Mouse (Mus musculus): ENCODE data around the gene Frat1. TPM values are rescaled to one million over a fixed set of nuclear protein-coding genes. Genes with fewer than 3 reads are reported as not detected.

Frat1 gene
- polyA plus RNA-seq, 1 experiment from 2014 or later = 8.2 TPM

GRCm38 (mm10) chr19:41836719-41837118 lies 6.9 kb downstream of the Frat1 start:
- H3K36me3 ChIP-seq (ENCODE audit: control insufficient read depth, insufficient read depth, low read length) = no peaks in the 10 kb centered on the region
- H3K4me3 ChIP-seq (ENCODE audit: low read length) = no peak overlapping the region
- no peak overlapping the region for H3K4me2 ChIP-seq (ENCODE audit: low read depth, low read length)
- H3K9ac ChIP-seq (ENCODE audit: low read length) = no peak overlapping the region
- H3K9me3 ChIP-seq (ENCODE audit: control insufficient read depth, low read length) = no peaks in the 10 kb centered on the region
- H3K27me3 ChIP-seq (ENCODE audit: control insufficient read depth, insufficient read depth, low read depth, low read length) = peaks cover 19% of the 10 kb centered on the region
- H3K4me1 ChIP-seq (replicated peaks; ENCODE audit: control insufficient read depth, insufficient read depth, low read length) = peaks cover 10% of the 10 kb centered on the region
- ATAC-seq (ENCODE audit: low read depth) = no peak
- H3K27ac ChIP-seq (ENCODE audit: low read length) = no peak overlapping the region
- WGBS = 60% methylated on average over 3 of the region's 3 CpGs

GRCm38 (mm10) chr19:41837194-41837916 lies 7.6 kb downstream of the Frat1 start:
- H3K4me2 ChIP-seq (ENCODE audit: low read depth, low read length) = no peak overlapping the region
- peaks cover 5% of the 10 kb centered on the region; the same call in 1 of the 2 replicates for H3K4me1 ChIP-seq (replicated peaks; ENCODE audit: control insufficient read depth, insufficient read depth, low read length)
- no peak overlapping the region for H3K9ac ChIP-seq (ENCODE audit: low read length)
- H3K27me3 ChIP-seq (ENCODE audit: control insufficient read depth, insufficient read depth, low read depth, low read length) = peaks cover 13% of the 10 kb centered on the region
- H3K4me3 ChIP-seq (ENCODE audit: low read length) = no peak overlapping the region
- WGBS = 40% methylated on average over 9 of the region's 9 CpGs
- no peaks in the 10 kb centered on the region for H3K36me3 ChIP-seq (ENCODE audit: control insufficient read depth, insufficient read depth, low read length)
- no peak overlapping the region for H3K27ac ChIP-seq (ENCODE audit: low read length)
- ATAC-seq (ENCODE audit: low read depth) = no peak
- H3K9me3 ChIP-seq (ENCODE audit: control insufficient read depth, low read length) = no peaks in the 10 kb centered on the region

- Histone ChIP-seq H3K4me3 (ENCODE audit: low read length) (no peak overlapping the region), H3K9ac (ENCODE audit: low read length) (no peak overlapping the region), H3K27me3 (ENCODE audit: control insufficient read depth, insufficient read depth, low read depth, low read length) (peaks cover 8% of the 10 kb centered on the region), H3K36me3 (ENCODE audit: control insufficient read depth, insufficient read depth, low read length) (no peaks in the 10 kb centered on the region), H3K27ac (ENCODE audit: low read length) (no peak overlapping the region), H3K9me3 (ENCODE audit: control insufficient read depth, low read length) (no peaks in the 10 kb centered on the region), H3K4me1 (replicated peaks; ENCODE audit: control insufficient read depth, insufficient read depth, low read length) (peaks cover 5% of the 10 kb centered on the region; the same call in 1 of the 2 replicates), H3K4me2 (ENCODE audit: low read depth, low read length) (no peak overlapping the region)
- WGBS = 34% methylated on average over 4 of the region's 4 CpGs
- ATAC-seq (ENCODE audit: low read depth) = peak; percentile 68; the same call in 1 of the 2 replicates
Observed at GRCm38 (mm10) chr19:41837917-41838261, 8.1 kb downstream of the Frat1 start.

GRCm38 (mm10) chr19:41838808-41839207 lies 9.0 kb downstream of the Frat1 start:
- Histone ChIP-seq H3K4me3 (ENCODE audit: low read length) (no peak overlapping the region), H3K9ac (ENCODE audit: low read length) (no peak overlapping the region), H3K27me3 (ENCODE audit: control insufficient read depth, insufficient read depth, low read depth, low read length) (peaks cover 4% of the 10 kb centered on the region; the same call in 1 of the 2 replicates), H3K27ac (ENCODE audit: low read length) (no peak overlapping the region), H3K4me2 (ENCODE audit: low read depth, low read length) (no peak overlapping the region), H3K36me3 (ENCODE audit: control insufficient read depth, insufficient read depth, low read length) (no peaks in the 10 kb centered on the region), H3K9me3 (ENCODE audit: control insufficient read depth, low read length) (no peaks in the 10 kb centered on the region), H3K4me1 (replicated peaks; ENCODE audit: control insufficient read depth, insufficient read depth, low read length) (peaks cover 5% of the 10 kb centered on the region; the same call in 1 of the 2 replicates)
- no peak for ATAC-seq (ENCODE audit: low read depth)
- WGBS = 25% methylated on average over 6 of the region's 6 CpGs

- H3K4me2 ChIP-seq (ENCODE audit: low read depth, low read length) = no peak overlapping the region
- peaks cover 4% of the 10 kb centered on the region; the same call in 1 of the 2 replicates for H3K27me3 ChIP-seq (ENCODE audit: control insufficient read depth, insufficient read depth, low read depth, low read length)
- 90% methylated on average over 3 of the region's 3 CpGs for WGBS
- H3K27ac ChIP-seq (ENCODE audit: low read length) = no peak overlapping the region
- ATAC-seq (ENCODE audit: low read depth) = no peak
- H3K36me3 ChIP-seq (ENCODE audit: control insufficient read depth, insufficient read depth, low read length) = no peaks in the 10 kb centered on the region
- no peaks in the 10 kb centered on the region for H3K9me3 ChIP-seq (ENCODE audit: control insufficient read depth, low read length)
- H3K4me3 ChIP-seq (ENCODE audit: low read length) = no peak overlapping the region
- H3K4me1 ChIP-seq (replicated peaks; ENCODE audit: control insufficient read depth, insufficient read depth, low read length) = peaks cover 5% of the 10 kb centered on the region; the same call in 1 of the 2 replicates
- H3K9ac ChIP-seq (ENCODE audit: low read length) = no peak overlapping the region
Observed at GRCm38 (mm10) chr19:41839685-41840084, 9.9 kb downstream of the Frat1 start.

GRCm38 (mm10) chr19:41841105-41841750 lies 11.5 kb downstream of the Frat1 start:
- Histone ChIP-seq H3K27me3 (ENCODE audit: control insufficient read depth, insufficient read depth, low read depth, low read length) (peaks cover 4% of the 10 kb centered on the region), H3K4me3 (ENCODE audit: low read length) (no peak overlapping the region), H3K36me3 (ENCODE audit: control insufficient read depth, insufficient read depth, low read length) (no peaks in the 10 kb centered on the region), H3K27ac (ENCODE audit: low read length) (no peak overlapping the region), H3K4me2 (ENCODE audit: low read depth, low read length) (no peak overlapping the region), H3K9me3 (ENCODE audit: control insufficient read depth, low read length) (no peaks in the 10 kb centered on the region), H3K9ac (ENCODE audit: low read length) (no peak overlapping the region), H3K4me1 (replicated peaks; ENCODE audit: control insufficient read depth, insufficient read depth, low read length) (peaks cover under 1% of the 10 kb centered on the region)
- 65% methylated on average over 7 of the region's 7 CpGs for WGBS
- ATAC-seq (ENCODE audit: low read depth) = no peak

- H3K36me3 ChIP-seq (ENCODE audit: control insufficient read depth, insufficient read depth, low read length) = no peaks in the 10 kb centered on the region
- H3K4me3 ChIP-seq (ENCODE audit: low read length) = no peak overlapping the region
- WGBS = 74% methylated on average over 4 of the region's 4 CpGs
- H3K27ac ChIP-seq (ENCODE audit: low read length) = no peak overlapping the region
- ATAC-seq (ENCODE audit: low read depth) = no peak
- no peaks in the 10 kb centered on the region for H3K9me3 ChIP-seq (ENCODE audit: control insufficient read depth, low read length)
- peaks cover 7% of the 10 kb centered on the region for H3K4me1 ChIP-seq (replicated peaks; ENCODE audit: control insufficient read depth, insufficient read depth, low read length)
- no peak overlapping the region for H3K9ac ChIP-seq (ENCODE audit: low read length)
- peaks cover 4% of the 10 kb centered on the region for H3K27me3 ChIP-seq (ENCODE audit: control insufficient read depth, insufficient read depth, low read depth, low read length)
- no peak overlapping the region for H3K4me2 ChIP-seq (ENCODE audit: low read depth, low read length)
Observed at GRCm38 (mm10) chr19:41842196-41842595, 12.4 kb downstream of the Frat1 start.

GRCm38 (mm10) chr19:41842706-41843105 lies 12.9 kb downstream of the Frat1 start:
- no peak overlapping the region for H3K4me2 ChIP-seq (ENCODE audit: low read depth, low read length)
- peaks cover 7% of the 10 kb centered on the region for H3K4me1 ChIP-seq (replicated peaks; ENCODE audit: control insufficient read depth, insufficient read depth, low read length)
- H3K36me3 ChIP-seq (ENCODE audit: control insufficient read depth, insufficient read depth, low read length) = no peaks in the 10 kb centered on the region
- WGBS = 73% methylated on average over 4 of the region's 4 CpGs
- peaks cover 4% of the 10 kb centered on the region for H3K27me3 ChIP-seq (ENCODE audit: control insufficient read depth, insufficient read depth, low read depth, low read length)
- no peak overlapping the region for H3K9ac ChIP-seq (ENCODE audit: low read length)
- no peak overlapping the region for H3K4me3 ChIP-seq (ENCODE audit: low read length)
- H3K27ac ChIP-seq (ENCODE audit: low read length) = no peak overlapping the region
- ATAC-seq (ENCODE audit: low read depth) = no peak
- H3K9me3 ChIP-seq (ENCODE audit: control insufficient read depth, low read length) = no peaks in the 10 kb centered on the region

GRCm38 (mm10) chr19:41844345-41844744 lies 14.6 kb downstream of the Frat1 start:
- Histone ChIP-seq H3K4me1 (replicated peaks; ENCODE audit: control insufficient read depth, insufficient read depth, low read length) (peaks cover 7% of the 10 kb centered on the region), H3K36me3 (ENCODE audit: control insufficient read depth, insufficient read depth, low read length) (no peaks in the 10 kb centered on the region), H3K27me3 (ENCODE audit: control insufficient read depth, insufficient read depth, low read depth, low read length) (peaks cover 2% of the 10 kb centered on the region), H3K9me3 (ENCODE audit: control insufficient read depth, low read length) (no peaks in the 10 kb centered on the region), H3K4me2 (ENCODE audit: low read depth, low read length) (no peak overlapping the region), H3K27ac (ENCODE audit: low read length) (no peak overlapping the region), H3K9ac (ENCODE audit: low read length) (no peak overlapping the region), H3K4me3 (ENCODE audit: low read length) (no peak overlapping the region)
- WGBS = 83% methylated on average over 6 of the region's 6 CpGs
- ATAC-seq (ENCODE audit: low read depth) = no peak
